Mouse (Mus musculus): ENCODE results near the gene Zmym4. TPM values are rescaled to one million over a fixed set of nuclear protein-coding genes. Genes with fewer than 3 reads are reported as not detected.
"Not testable (repeated sequence)": the region's sequence is repeated elsewhere in the genome, so short reads cannot be mapped to it uniquely, and the experiment has no call there.

Zmym4 gene
- polyA plus RNA-seq, 1 experiment = 2.5 TPM

DNA sequence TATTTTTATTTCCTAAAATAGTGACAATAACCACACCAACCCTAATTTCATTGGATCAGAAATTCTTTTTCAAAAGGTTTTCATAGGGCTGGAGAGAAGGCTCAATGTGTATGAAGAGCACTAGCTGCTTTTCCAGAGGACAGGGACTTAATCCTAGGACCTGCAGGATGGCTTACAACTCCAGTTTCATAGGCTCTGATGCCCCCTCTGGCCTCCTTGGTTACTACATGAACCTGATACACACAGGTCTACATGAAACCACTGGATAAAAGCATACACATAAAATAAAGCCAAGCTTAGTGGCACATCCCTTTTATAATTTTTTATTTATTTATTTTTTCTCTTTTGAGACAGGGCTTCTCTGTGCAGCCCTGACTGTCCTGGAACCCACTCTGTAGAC, 9.5 kb upstream of the Zmym4 start:
- H3K27me3 ChIP-seq (ENCODE audit: control insufficient read depth, insufficient read depth, low read length) = no peaks in the 10 kb centered on the region
- H3K27ac ChIP-seq (ENCODE audit: insufficient read depth, low read length) = no peak overlapping the region
- H3K36me3 ChIP-seq (ENCODE audit: control insufficient read depth, insufficient read depth, low read length) = no peaks in the 10 kb centered on the region
- peak in 1 of 2 experiments; percentile 25 for DNase-seq (ENCODE audit: low read depth in 1 of 2, low spot score in 2 of 2)
- H3K4me1 ChIP-seq (ENCODE audit: control insufficient read depth, insufficient read depth, insufficient read length) = no peaks in the 10 kb centered on the region
- no peak for TF ChIP-seq CTCF (IDR thresholded peaks at IDR 0.05; ENCODE audit: extremely low read depth, insufficient read depth, insufficient read length, insufficient replicate concordance)
- TF ChIP-seq POLR2A (IDR thresholded peaks at IDR 0.05; ENCODE audit: low read depth, low read length) = no peak
- H3K4me3 ChIP-seq (ENCODE audit: extremely low read depth, insufficient read depth, insufficient read length) = no peak overlapping the region

DNA sequence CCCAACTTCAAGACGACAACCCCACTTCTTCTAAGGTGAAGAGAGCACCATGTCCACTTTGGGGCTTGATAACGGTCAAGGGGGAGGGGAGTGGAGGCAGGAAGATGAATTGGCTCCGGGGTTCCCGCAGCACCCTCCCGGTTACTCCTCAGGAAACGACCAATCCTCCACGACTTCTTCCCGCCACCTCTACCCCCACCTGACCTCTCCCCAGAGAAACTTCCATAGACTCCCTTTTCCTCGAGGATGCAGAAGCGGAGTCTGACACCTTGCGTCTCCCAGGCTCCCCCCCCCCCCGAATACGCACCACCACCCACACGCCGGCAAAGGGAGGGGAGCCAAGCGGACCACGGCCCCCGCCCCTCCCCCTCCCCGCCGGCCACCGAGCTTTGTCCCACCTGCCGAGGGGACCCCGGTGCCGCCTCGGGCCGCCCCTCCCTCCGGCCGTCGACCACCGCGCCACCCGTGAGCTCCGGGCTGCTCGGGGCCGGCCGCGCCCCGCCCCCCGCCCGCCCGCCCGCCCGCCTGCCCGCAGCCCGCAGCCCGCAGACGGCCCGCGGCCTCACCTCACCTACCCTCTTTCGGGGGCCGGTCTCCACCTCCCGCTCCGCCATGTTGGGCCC, 583 bp downstream of the Zmym4 start:
- Histone ChIP-seq H3K27me3 (ENCODE audit: control insufficient read depth, insufficient read depth, low read length) (no peaks in the 10 kb centered on the region), H3K4me1 (ENCODE audit: control insufficient read depth, insufficient read depth, insufficient read length) (no peaks in the 10 kb centered on the region), H3K4me3 (ENCODE audit: extremely low read depth, insufficient read depth, insufficient read length) (peak overlapping the region; percentile 74), H3K36me3 (ENCODE audit: control insufficient read depth, insufficient read depth, low read length) (no peaks in the 10 kb centered on the region), H3K27ac (ENCODE audit: insufficient read depth, low read length) (peak overlapping the region; percentile 58)
- TF ChIP-seq POLR2A (IDR thresholded peaks at IDR 0.05; ENCODE audit: low read depth, low read length) (no peak), CTCF (IDR thresholded peaks at IDR 0.05; ENCODE audit: extremely low read depth, insufficient read depth, insufficient read length, insufficient replicate concordance) (no peak)
- DNase-seq (ENCODE audit: low read depth in 1 of 2, low spot score in 2 of 2) = no peak
- WGBS = under 1% methylated on average over 29 of the region's 53 CpGs

DNA sequence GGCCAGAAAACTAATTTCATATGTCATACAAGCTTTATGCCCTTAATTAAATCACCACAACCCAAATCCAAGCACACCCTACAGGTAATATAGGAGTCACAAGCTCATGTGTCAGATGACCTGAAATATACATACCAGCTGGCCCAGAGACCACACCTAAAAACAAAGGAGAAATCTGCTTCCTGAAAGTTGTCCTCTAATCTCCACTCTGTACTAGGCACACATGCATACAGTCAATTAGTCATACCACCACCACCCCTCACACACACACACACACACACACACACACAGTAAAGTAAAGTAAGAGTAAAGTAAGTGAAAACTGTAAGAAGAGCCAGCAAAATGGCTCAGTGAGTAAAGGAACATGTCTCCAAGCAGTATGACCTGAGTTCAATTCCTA, 9.3 kb downstream of the Zmym4 start:
- no peak for TF ChIP-seq CTCF (IDR thresholded peaks at IDR 0.05; ENCODE audit: extremely low read depth, insufficient read depth, insufficient read length, insufficient replicate concordance)
- no peak for TF ChIP-seq POLR2A (IDR thresholded peaks at IDR 0.05; ENCODE audit: low read depth, low read length)
- no peaks in the 10 kb centered on the region for H3K27me3 ChIP-seq (ENCODE audit: control insufficient read depth, insufficient read depth, low read length)
- H3K4me1 ChIP-seq (ENCODE audit: control insufficient read depth, insufficient read depth, insufficient read length) = peaks cover 6% of the 10 kb centered on the region; the same call in 1 of the 2 replicates
- H3K27ac ChIP-seq (ENCODE audit: insufficient read depth, low read length) = no peak overlapping the region
- no peak overlapping the region for H3K4me3 ChIP-seq (ENCODE audit: extremely low read depth, insufficient read depth, insufficient read length)
- H3K36me3 ChIP-seq (ENCODE audit: control insufficient read depth, insufficient read depth, low read length) = no peaks in the 10 kb centered on the region
- no peak for DNase-seq (ENCODE audit: low read depth in 1 of 2, low spot score in 2 of 2)

- Histone ChIP-seq H3K27me3 (ENCODE audit: control insufficient read depth, insufficient read depth, low read length) (no peaks in the 10 kb centered on the region), H3K27ac (ENCODE audit: insufficient read depth, low read length) (no peak overlapping the region), H3K4me3 (ENCODE audit: extremely low read depth, insufficient read depth, insufficient read length) (no peak overlapping the region), H3K4me1 (ENCODE audit: control insufficient read depth, insufficient read depth, insufficient read length) (peaks cover 6% of the 10 kb centered on the region; the same call in 1 of the 2 replicates), H3K36me3 (ENCODE audit: control insufficient read depth, insufficient read depth, low read length) (no peaks in the 10 kb centered on the region)
- no peak for DNase-seq (ENCODE audit: low read depth in 1 of 2, low spot score in 2 of 2)
- TF ChIP-seq POLR2A (IDR thresholded peaks at IDR 0.05; ENCODE audit: low read depth, low read length) = no peak
- TF ChIP-seq CTCF (IDR thresholded peaks at IDR 0.05; ENCODE audit: extremely low read depth, insufficient read depth, insufficient read length, insufficient replicate concordance) = no peak
- 88% methylated on average over 2 of the region's 2 CpGs for WGBS
Observed at GRCm38 (mm10) chr4:126958261-126958660, 9.7 kb downstream of the Zmym4 start.

DNA sequence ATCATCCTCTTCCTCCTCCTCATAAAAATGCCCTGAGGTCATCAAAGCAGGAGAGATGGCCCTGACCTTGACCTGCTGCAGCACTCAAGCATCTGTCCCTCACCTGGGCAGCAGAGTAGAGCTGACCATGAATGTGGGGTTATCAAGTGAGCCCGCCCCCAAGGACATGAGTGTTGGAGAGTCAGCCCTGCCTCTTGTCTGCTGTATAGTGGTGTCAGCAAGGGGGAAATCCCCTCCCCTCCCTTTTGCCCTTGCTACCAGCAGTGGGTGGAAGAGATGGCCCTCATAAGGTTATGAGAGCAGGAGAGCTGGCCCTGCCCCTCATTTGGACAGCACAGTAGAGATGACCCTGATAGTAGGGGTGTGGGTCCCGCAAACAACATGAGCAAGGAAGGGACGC, 10.5 kb downstream of the Zmym4 start:
- no peaks in the 10 kb centered on the region for H3K27me3 ChIP-seq (ENCODE audit: control insufficient read depth, insufficient read depth, low read length)
- H3K4me1 ChIP-seq (ENCODE audit: control insufficient read depth, insufficient read depth, insufficient read length) = peaks cover 6% of the 10 kb centered on the region; the same call in 1 of the 2 replicates
- no peak overlapping the region for H3K27ac ChIP-seq (ENCODE audit: insufficient read depth, low read length)
- WGBS = 90% methylated on average over 3 of the region's 3 CpGs
- H3K4me3 ChIP-seq (ENCODE audit: extremely low read depth, insufficient read depth, insufficient read length) = no peak overlapping the region
- H3K36me3 ChIP-seq (ENCODE audit: control insufficient read depth, insufficient read depth, low read length) = no peaks in the 10 kb centered on the region
- no peak for TF ChIP-seq POLR2A (IDR thresholded peaks at IDR 0.05; ENCODE audit: low read depth, low read length)
- no peak for TF ChIP-seq CTCF (IDR thresholded peaks at IDR 0.05; ENCODE audit: extremely low read depth, insufficient read depth, insufficient read length, insufficient replicate concordance)
- DNase-seq (ENCODE audit: low read depth in 1 of 2, low spot score in 2 of 2) = no peak

GRCm38 (mm10) chr4:126950801-126951200, 17.1 kb downstream of the Zmym4 start:
- not testable (repeated sequence) for H3K27me3 ChIP-seq (ENCODE audit: control insufficient read depth, insufficient read depth, low read length); H3K36me3 ChIP-seq (ENCODE audit: control insufficient read depth, insufficient read depth, low read length); H3K27ac ChIP-seq (ENCODE audit: insufficient read depth, low read length); H3K4me3 ChIP-seq (ENCODE audit: extremely low read depth, insufficient read depth, insufficient read length); DNase-seq (ENCODE audit: low read depth in 1 of 2, low spot score in 2 of 2); H3K4me1 ChIP-seq (ENCODE audit: control insufficient read depth, insufficient read depth, insufficient read length)
- WGBS = 91% methylated on average over 4 of the region's 4 CpGs

- Histone ChIP-seq H3K27me3 (ENCODE audit: control insufficient read depth, insufficient read depth, low read length) (no peaks in the 10 kb centered on the region), H3K4me3 (ENCODE audit: extremely low read depth, insufficient read depth, insufficient read length) (no peak overlapping the region), H3K27ac (ENCODE audit: insufficient read depth, low read length) (no peak overlapping the region), H3K36me3 (ENCODE audit: control insufficient read depth, insufficient read depth, low read length) (no peaks in the 10 kb centered on the region), H3K4me1 (ENCODE audit: control insufficient read depth, insufficient read depth, insufficient read length) (no peaks in the 10 kb centered on the region)
- DNase-seq (ENCODE audit: low read depth in 1 of 2, low spot score in 2 of 2) = no peak
- WGBS = 95% methylated on average over 3 of the region's 3 CpGs
- TF ChIP-seq POLR2A (IDR thresholded peaks at IDR 0.05; ENCODE audit: low read depth, low read length) (no peak), CTCF (IDR thresholded peaks at IDR 0.05; ENCODE audit: extremely low read depth, insufficient read depth, insufficient read length, insufficient replicate concordance) (no peak)
Observed at GRCm38 (mm10) chr4:126943421-126943820, 24.5 kb downstream of the Zmym4 start.
